Mouse (Mus musculus): ENCODE results near the gene Med11.

The Med11 gene

GRCm38 (mm10) chr11:70502018-70502417, 50.3 kb downstream of the Med11 start:
- in situ Hi-C loops (cut with MboI): loop anchor here (5.0 kb wide), 1 partner anchor 70 kb away; the partner anchor contains the start of gene Arrb2

Measured in mature B cell (primary cell).